ENCODE assay signal across 10 mouse cellular contexts in the genomic region with DNA sequence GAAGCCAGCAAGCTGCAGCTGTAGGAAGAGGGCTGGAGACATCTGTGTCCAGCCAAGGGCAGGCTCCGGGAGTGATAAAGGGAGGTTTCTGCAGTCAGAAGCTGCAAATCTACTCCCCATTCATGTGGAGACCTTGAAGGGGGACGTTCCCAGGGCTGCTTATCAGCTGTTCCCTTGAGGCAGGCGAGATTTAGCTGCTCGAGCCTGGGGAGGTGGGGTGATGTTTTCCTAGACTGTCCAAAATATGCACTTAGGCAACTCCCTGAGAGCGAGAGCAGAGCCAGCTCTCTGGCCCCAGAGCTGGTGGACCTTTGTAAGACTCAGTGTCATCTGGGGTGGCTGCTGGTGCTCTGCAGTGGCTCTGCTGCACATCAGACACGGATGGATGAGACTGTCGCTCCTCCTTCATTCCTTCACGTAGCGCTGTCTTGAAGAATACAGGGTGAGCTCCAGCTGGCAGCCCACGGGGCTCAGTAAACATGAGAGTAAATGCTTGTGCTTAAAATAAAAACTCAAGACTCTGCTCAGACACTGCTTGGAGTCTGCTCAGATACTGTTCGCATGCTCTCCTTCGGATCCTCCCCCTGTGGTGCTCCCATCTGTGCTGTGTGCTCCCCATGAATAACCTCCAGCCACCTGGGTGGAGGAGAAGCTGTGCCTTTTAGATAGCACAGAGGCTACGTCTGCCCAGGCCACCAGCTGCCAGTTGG. TPM values are rescaled to one million over a fixed set of nuclear protein-coding genes. Genes with fewer than 3 reads are reported as not detected.
DNase-seq lines count a peak whose midpoint lies in the region; ATAC-seq lines count a peak whose summit lies in the region.
"Had no signal": no experiment of that assay in that cellular context is flagged by ENCODE, and none has a peak within 500 bp of the region (broad histone marks: within the 10 kb centered on the region; RNA-seq: fewer than 3 reads in every experiment).

No protein-coding gene starts in this region.

- no peak overlapping the region for H3K9ac ChIP-seq in hindbrain, embryonic 13.5 days
- H3K9ac ChIP-seq in lung, embryonic 15.5 days, result no peak overlapping the region

- 39% methylated on average over 13 of the region's 13 CpGs for WGBS in hindbrain, embryonic 13.5 days
- 21% methylated on average over 13 of the region's 13 CpGs for WGBS in lung, embryonic 15.5 days

- DNase-seq in Muller cell, postnatal 12 days (ENCODE audit: inconsistent ontology term), result peak; percentile 84
- peak; percentile 47 for DNase-seq in cerebellum, adult 11 months
- DNase-seq in frontal cortex, postnatal 36 days (ENCODE audit: low spot score in 2 of 2), result peak; percentile 30 to 60
- peak; percentile 28 to 35 for DNase-seq in layer of hippocampus, postnatal 10 days (ENCODE audit: low spot score in 2 of 2)
- DNase-seq in right cerebral cortex, adult 2 months (ENCODE audit: low spot score in 2 of 2), result peak; percentile 51 to 55
- DNase-seq in thymus, postnatal 14 days, result no peak

- H3K9me3 ChIP-seq in hindbrain, embryonic 13.5 days, result no peaks in the 10 kb centered on the region
- no peaks in the 10 kb centered on the region for H3K9me3 ChIP-seq in lung, embryonic 15.5 days
- H3K9me3 ChIP-seq: G1E had no signal

- no peak for ATAC-seq in hindbrain, embryonic 13.5 days (ENCODE audit: low FRiP score)
- peak; percentile 66 for ATAC-seq in lung, embryonic 15.5 days (ENCODE audit: borderline replicate concordance, extremely low read depth, low FRiP score, low TSS enrichment)

- H3K4me3 ChIP-seq in hindbrain, embryonic 13.5 days, result no peak overlapping the region
- H3K4me3 ChIP-seq in lung, embryonic 15.5 days, result no peak overlapping the region

- peaks cover 14% of the 10 kb centered on the region for H3K4me1 ChIP-seq in hindbrain, embryonic 13.5 days (replicated peaks)
- H3K4me1 ChIP-seq in lung, embryonic 15.5 days, result peaks cover 13% of the 10 kb centered on the region

- H3K4me2 ChIP-seq in hindbrain, embryonic 13.5 days, result no peak overlapping the region
- H3K4me2 ChIP-seq in lung, embryonic 15.5 days, result peak overlapping the region; percentile 19; the same call in 1 of the 2 replicates

- no peaks in the 10 kb centered on the region for H3K36me3 ChIP-seq in hindbrain, embryonic 13.5 days
- H3K36me3 ChIP-seq in lung, embryonic 15.5 days, result no peaks in the 10 kb centered on the region
- H3K36me3 ChIP-seq: G1E had no signal

- H3K27me3 ChIP-seq in hindbrain, embryonic 13.5 days, result no peaks in the 10 kb centered on the region
- no peaks in the 10 kb centered on the region for H3K27me3 ChIP-seq in lung, embryonic 15.5 days

- 0 out of 2 replicates have a peak overlapping the region, but pooled peaks have one; percentile 12 for H3K27ac ChIP-seq in hindbrain, embryonic 13.5 days
- H3K27ac ChIP-seq in lung, embryonic 15.5 days, result no peak overlapping the region

RNA-seq across cellular contexts. Expression of a gene that starts 41.1 kb away (rescaled TPM):
- 0.52 and 0.66 TPM in 2 replicates for polyA plus RNA-seq in hindbrain, embryonic 13.5 days (2015; fragmentation: Nextera tagmentation; extraction: Ambion mirVana)
- 10 to 100 TPM; 10.8 to 11.6 TPM for total RNA-seq in layer of hippocampus, postnatal 10 days (2021)
- 7.6 and 9.2 TPM in 2 replicates for polyA plus RNA-seq in lung, embryonic 15.5 days (2015; fragmentation: Nextera tagmentation; extraction: Ambion mirVana)
- total RNA-seq: hematopoietic stem cell, adult 5-6 weeks had no signal
- polyA plus RNA-seq: G1E had no signal
